Mouse (Mus musculus): ENCODE data around the gene Nek5. TPM values are rescaled to one million over a fixed set of nuclear protein-coding genes. Genes with fewer than 3 reads are reported as not detected.

Nek5 gene
- total and polyA plus RNA-seq, 3 experiments, result 0.04 TPM; not detected in 2

DNA sequence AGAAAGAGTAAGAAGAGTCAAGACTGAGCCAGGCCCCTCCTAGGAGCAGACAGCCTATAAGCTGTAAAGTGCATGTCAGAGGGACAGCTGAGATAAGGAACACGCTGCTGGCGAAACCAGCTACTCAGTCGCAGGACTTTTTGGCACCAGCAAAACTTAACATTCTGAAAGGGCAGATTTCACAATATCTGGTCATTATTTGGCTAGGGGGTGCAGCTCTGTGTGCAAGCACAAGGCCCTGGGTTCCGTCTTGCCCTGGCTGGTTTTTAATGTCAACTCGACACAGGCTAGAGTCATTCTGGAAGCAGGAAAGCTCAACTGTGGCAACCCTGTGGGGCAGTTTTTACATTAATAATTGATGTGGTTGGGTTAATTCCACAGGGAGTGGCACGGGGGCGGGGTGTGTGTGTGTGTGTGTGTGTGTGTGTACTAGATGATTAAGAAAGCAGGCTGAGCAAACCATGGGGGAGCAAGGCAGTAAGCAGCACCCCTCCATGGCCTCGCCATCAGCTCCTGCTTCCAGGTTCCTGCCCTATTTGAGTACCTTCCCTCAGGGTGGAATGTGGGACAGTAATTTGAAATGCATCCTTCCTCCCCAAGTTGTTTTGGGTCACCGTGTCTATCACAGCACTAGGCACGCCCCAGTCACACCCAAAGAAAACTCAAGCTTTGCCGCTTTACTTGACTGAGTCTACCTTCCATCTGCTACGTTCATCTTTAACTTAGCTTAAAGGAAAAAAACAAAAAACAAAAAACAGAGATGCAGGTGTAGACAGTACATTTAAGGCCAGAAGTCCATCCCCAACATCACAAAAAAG lies 70.0 kb downstream of the Nek5 start (continued):
- TF ChIP-seq USF2 (IDR thresholded peaks at IDR 0.05; ENCODE audit: borderline replicate concordance in 1 of 2, insufficient read depth in 1 of 2, low read depth in 1 of 2, low read length in 2 of 2) (no peak), ETS1 (IDR thresholded peaks at IDR 0.05; ENCODE audit: low read depth, low read length) (peak; percentile 63; the same call in 1 of the 2 replicates)

DNA sequence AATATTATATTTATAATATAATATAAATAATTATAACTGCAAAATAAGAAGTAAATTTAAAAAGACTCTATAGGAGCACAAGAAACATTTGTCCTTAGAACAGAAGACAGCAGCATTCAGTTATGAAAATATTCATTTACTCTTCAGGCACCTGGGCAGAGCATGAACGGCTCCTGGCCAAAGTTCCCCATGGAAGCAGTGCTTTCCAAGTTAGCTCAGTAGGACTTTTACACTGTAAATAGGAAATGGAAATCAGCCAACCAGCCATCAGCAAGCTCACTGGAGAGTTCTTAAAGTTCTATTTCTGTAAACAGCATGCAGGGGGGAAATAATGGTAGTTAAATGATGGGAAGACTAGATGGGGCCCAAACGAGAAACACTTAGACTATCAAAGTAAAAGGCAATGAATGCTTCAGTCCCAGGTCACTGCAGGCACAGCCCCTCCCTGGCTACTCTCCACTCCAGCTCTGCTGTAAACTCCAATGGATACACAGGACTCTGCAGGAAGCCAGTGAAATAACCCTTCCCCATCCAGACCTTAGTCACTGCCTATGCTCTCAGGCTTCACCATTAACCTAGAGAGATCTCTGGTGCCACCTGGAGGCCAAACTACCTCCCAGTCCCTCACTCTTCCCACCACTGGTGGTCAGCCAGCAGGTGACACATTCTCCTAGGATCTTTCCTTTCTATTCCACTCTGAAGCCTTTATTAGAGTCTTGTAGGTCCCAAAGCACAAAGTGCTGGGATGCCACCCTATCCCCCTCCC lies 77.0 kb downstream of the Nek5 start:
- H3K79me2 ChIP-seq (ENCODE audit: control insufficient read depth, insufficient read depth, low read length, poor library complexity), result peaks cover 74% of the 10 kb centered on the region
- peaks cover 5 to 9% of the 10 kb centered on the region in 2 experiments; a peak in 3 of 4 replicates for H3K36me3 ChIP-seq (ENCODE audit: control insufficient read depth in 1 of 2, insufficient read depth in 2 of 2, low read length in 2 of 2)
- H3K27ac ChIP-seq (ENCODE audit: control insufficient read depth, low read depth, low read length), result no peak overlapping the region
- H3K9me3 ChIP-seq (replicated peaks; ENCODE audit: insufficient read depth, low read length), result no peaks in the 10 kb centered on the region
- no peak overlapping the region for H3K4me3 ChIP-seq (ENCODE audit: control insufficient read depth in 1 of 2, insufficient read depth in 1 of 2, low read depth in 2 of 2, low read length in 2 of 2)
- H3K9ac ChIP-seq (ENCODE audit: control insufficient read depth, low read depth, low read length, poor library complexity, severe bottlenecking), result no peak overlapping the region
- no peaks in the 10 kb centered on the region for H3K27me3 ChIP-seq (ENCODE audit: control insufficient read depth in 1 of 2, insufficient read depth in 2 of 2, low read length in 2 of 2)
- H3K4me1 ChIP-seq (ENCODE audit: control insufficient read depth in 1 of 2, insufficient read depth in 2 of 2, low read length in 2 of 2), result no peaks in the 10 kb centered on the region; a peak in 1 of 4 replicates
- TF ChIP-seq KAT2A (conservative IDR thresholded peaks at IDR 0.05; ENCODE audit: low read depth, low read length) (no peak), USF2 (IDR thresholded peaks at IDR 0.05; ENCODE audit: borderline replicate concordance in 1 of 2, insufficient read depth in 1 of 2, low read depth in 1 of 2, low read length in 2 of 2) (no peak), MXI1 (IDR thresholded peaks at IDR 0.05; ENCODE audit: low read depth, low read length) (no peak), GATA1 (IDR thresholded peaks at IDR 0.05; ENCODE audit: low read depth, low read length) (no peak), CTCF (IDR thresholded peaks at IDR 0.05 in 2 of 3, conservative IDR thresholded peaks at IDR 0.05 in 1 of 3; ENCODE audit: control insufficient read depth in 1 of 3, insufficient read depth in 1 of 3, low read depth in 2 of 3, low read length in 3 of 3, poor library complexity in 1 of 3, severe bottlenecking in 1 of 3) (peak; percentile 66 to 74 (median 67)), SMC3 (IDR thresholded peaks at IDR 0.05; ENCODE audit: low read depth, low read length) (no peak), EP300 (IDR thresholded peaks at IDR 0.05; ENCODE audit: low read depth in 1 of 2, low read length in 2 of 2) (no peak), POLR2AphosphoS2 (IDR thresholded peaks at IDR 0.05; ENCODE audit: low read length) (no peak), RAD21 (IDR thresholded peaks at IDR 0.05; ENCODE audit: low read depth, low read length) (peak; percentile 28)
- DNase-seq (ENCODE audit: low read depth, low spot score), result peak; percentile 69

DNA sequence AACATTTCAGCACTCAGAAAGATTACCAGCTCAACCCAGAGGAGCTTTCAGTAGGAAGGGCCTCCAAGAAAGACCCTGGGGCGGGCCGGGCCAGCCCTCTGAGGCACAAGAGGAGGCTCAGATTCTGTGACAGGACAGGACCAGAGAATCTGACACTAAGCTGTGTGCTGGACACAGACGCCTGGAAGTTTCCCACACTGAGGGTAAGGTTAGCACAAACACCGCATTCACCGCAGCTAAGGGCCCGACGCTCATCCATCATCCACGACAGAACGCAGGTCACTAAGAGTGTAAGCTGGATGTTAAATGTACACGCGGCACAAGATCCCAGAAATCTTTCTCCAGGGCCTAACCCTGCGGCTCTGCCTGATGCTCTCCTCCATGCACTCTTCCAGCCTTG lies 81.1 kb downstream of the Nek5 start:
- Histone ChIP-seq H3K79me2 (ENCODE audit: control insufficient read depth, insufficient read depth, low read length, poor library complexity) (peaks cover 61% of the 10 kb centered on the region), H3K4me1 (ENCODE audit: control insufficient read depth in 1 of 2, insufficient read depth in 2 of 2, low read length in 2 of 2) (no peaks in the 10 kb centered on the region; a peak in 1 of 4 replicates), H3K9ac (ENCODE audit: control insufficient read depth, low read depth, low read length, poor library complexity, severe bottlenecking) (no peak overlapping the region), H3K27me3 (ENCODE audit: control insufficient read depth in 1 of 2, insufficient read depth in 2 of 2, low read length in 2 of 2) (no peaks in the 10 kb centered on the region), H3K36me3 (ENCODE audit: control insufficient read depth in 1 of 2, insufficient read depth in 2 of 2, low read length in 2 of 2) (peaks cover 7 to 9% of the 10 kb centered on the region in 2 experiments), H3K4me3 (ENCODE audit: control insufficient read depth in 1 of 2, insufficient read depth in 1 of 2, low read depth in 2 of 2, low read length in 2 of 2) (no peak overlapping the region), H3K9me3 (replicated peaks; ENCODE audit: insufficient read depth, low read length) (no peaks in the 10 kb centered on the region), H3K27ac (ENCODE audit: control insufficient read depth, low read depth, low read length) (no peak overlapping the region)
- no peak for DNase-seq (ENCODE audit: low read depth, low spot score)
- no peak for TF ChIP-seq GABPA (IDR thresholded peaks at IDR 0.05; ENCODE audit: low read depth, low read length)
- no peak for TF ChIP-seq HCFC1 (IDR thresholded peaks at IDR 0.05; ENCODE audit: low read depth, low read length)
- TF ChIP-seq NELFE (IDR thresholded peaks at IDR 0.05; ENCODE audit: low read depth, low read length), result no peak
- no peak for TF ChIP-seq MAFK (IDR thresholded peaks at IDR 0.05; ENCODE audit: borderline replicate concordance, low read depth, low read length)
- TF ChIP-seq ZNF384 (IDR thresholded peaks at IDR 0.05; ENCODE audit: low read depth, low read length), result no peak
- no peak for TF ChIP-seq MXI1 (IDR thresholded peaks at IDR 0.05; ENCODE audit: low read depth, low read length)
- no peak for TF ChIP-seq POLR2A (IDR thresholded peaks at IDR 0.05; ENCODE audit: control insufficient read depth in 1 of 2, insufficient read depth in 1 of 2, low read depth in 1 of 2, low read length in 2 of 2, poor library complexity in 1 of 2)
- no peak for TF ChIP-seq ETS1 (IDR thresholded peaks at IDR 0.05; ENCODE audit: low read depth, low read length)
- TF ChIP-seq TCF12 (IDR thresholded peaks at IDR 0.05; ENCODE audit: low read depth, low read length), result no peak
- TF ChIP-seq ZC3H11A (IDR thresholded peaks at IDR 0.05; ENCODE audit: low read depth, low read length), result no peak
- no peak for TF ChIP-seq SMC3 (IDR thresholded peaks at IDR 0.05; ENCODE audit: low read depth, low read length)
- no peak for TF ChIP-seq JUND (IDR thresholded peaks at IDR 0.05; ENCODE audit: low read depth, low read length)
- no peak for TF ChIP-seq TBP (IDR thresholded peaks at IDR 0.05; ENCODE audit: low read depth, low read length)
- no peak for TF ChIP-seq UBTF (IDR thresholded peaks at IDR 0.05; ENCODE audit: borderline replicate concordance, insufficient read depth, low read depth, low read length)
- no peak for TF ChIP-seq TAL1 (IDR thresholded peaks at IDR 0.05; ENCODE audit: low read length)
- TF ChIP-seq MEF2A (IDR thresholded peaks at IDR 0.05; ENCODE audit: extremely low read depth, insufficient replicate concordance, low read depth, low read length, poor library complexity, severe bottlenecking), result no peak
- no peak for TF ChIP-seq EP300 (IDR thresholded peaks at IDR 0.05; ENCODE audit: low read depth in 1 of 2, low read length in 2 of 2)

All from MEL (cell line).